20 mouse cellular contexts compared by ENCODE assay signal in the genomic region with DNA sequence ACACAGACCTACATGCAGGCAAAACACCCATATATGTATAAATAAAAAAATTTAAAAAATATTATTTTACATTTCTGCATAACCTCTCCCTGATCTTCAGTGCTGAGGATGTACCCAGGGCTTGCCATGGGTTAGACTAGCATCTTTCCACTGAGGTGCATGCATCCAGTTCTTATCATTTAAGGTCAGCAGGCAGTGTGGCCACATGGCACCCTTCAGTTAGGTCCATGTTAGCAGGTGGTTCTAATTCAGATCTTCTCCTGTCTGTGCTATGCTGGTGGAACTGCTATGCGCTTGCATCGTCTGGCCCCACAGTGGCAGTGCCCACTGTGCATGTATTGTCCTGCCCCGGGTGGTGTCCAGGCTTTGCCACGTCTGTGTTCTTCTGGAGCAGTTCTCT. TPM values are rescaled to one million over a fixed set of nuclear protein-coding genes. Genes with fewer than 3 reads are reported as not detected.
DNase-seq lines count a peak whose midpoint lies in the region; ATAC-seq and TF ChIP-seq lines count a peak whose summit lies in the region.
"Had no signal": no experiment of that assay in that cellular context is flagged by ENCODE, and none has a peak within 500 bp of the region (broad histone marks: within the 10 kb centered on the region; RNA-seq: fewer than 3 reads in every experiment).

No protein-coding gene starts in this region.

- WGBS in heart, embryonic 13.5 days, result 73% methylated on average over 4 of the region's 4 CpGs
- WGBS in lung, postnatal 0 days, result 79% methylated on average over 4 of the region's 4 CpGs

- TF ChIP-seq CTCF in lung, postnatal 0 days (IDR thresholded peaks at IDR 0.05), result peak; percentile 24; the same call in 1 of the 2 replicates

- H3K9me3 ChIP-seq in heart, embryonic 13.5 days, result no peaks in the 10 kb centered on the region
- no peaks in the 10 kb centered on the region for H3K9me3 ChIP-seq in lung, postnatal 0 days (ENCODE audit: low read length)
- H3K9me3 ChIP-seq: forebrain, embryonic 15.5 days; megakaryocyte, embryonic 14.5 days had no signal

- no peak for TF ChIP-seq EP300 in lung, postnatal 0 days (IDR thresholded peaks at IDR 0.05)

- H3K4me2 ChIP-seq in heart, embryonic 13.5 days, result no peak overlapping the region
- no peak overlapping the region for H3K4me2 ChIP-seq in lung, postnatal 0 days (replicated peaks; ENCODE audit: low read depth, low read length)
- H3K4me2 ChIP-seq: forebrain, embryonic 15.5 days; heart, embryonic 11.5 days; lung, embryonic 14.5 days had no signal

- peaks cover 67% of the 10 kb centered on the region for H3K4me1 ChIP-seq in heart, embryonic 13.5 days
- H3K4me1 ChIP-seq in lung, postnatal 0 days (ENCODE audit: insufficient read depth, low read depth, low read length), result peaks cover 28% of the 10 kb centered on the region

- H3K36me3 ChIP-seq in heart, embryonic 13.5 days, result no peaks in the 10 kb centered on the region
- no peaks in the 10 kb centered on the region for H3K36me3 ChIP-seq in lung, postnatal 0 days (ENCODE audit: insufficient read depth, low read length)
- H3K36me3 ChIP-seq: forebrain, embryonic 15.5 days had no signal

- DNase-seq in heart, adult 9 months (ENCODE audit: low spot score in 2 of 2), result no peak
- no peak for DNase-seq in lung, postnatal 0 days (ENCODE audit: low spot score)
- DNase-seq in lung, postnatal 36 days, result no peak
- DNase-seq in right cerebral cortex, postnatal 14 days, result no peak
- DNase-seq: cerebellum, adult 8-10 months; kidney, adult 8-10 months; kidney, postnatal 36 days; left cerebral cortex, postnatal 4 days; lung, embryonic 14.5 days; right cerebral cortex, postnatal 25 days; thymus, adult 2 months had no signal

- peak overlapping the region; percentile 16; the same call in 1 of the 2 replicates for H3K27ac ChIP-seq in heart, embryonic 13.5 days (replicated peaks)
- no peak overlapping the region for H3K27ac ChIP-seq in lung, postnatal 0 days (ENCODE audit: low read length)
- H3K27ac ChIP-seq: forebrain, embryonic 15.5 days; hindbrain, postnatal 0 days had no signal

- no peak for ATAC-seq in heart, embryonic 13.5 days (ENCODE audit: extremely low read depth, insufficient number of reproducible peaks, low FRiP score, low TSS enrichment)
- ATAC-seq in lung, postnatal 0 days, result no peak
- peak; percentile 42 for ATAC-seq in erythroblast, adult 5-6 weeks (replicated peaks; ENCODE audit: low FRiP score, poor library complexity, severe bottlenecking)
- peak; percentile 80 for ATAC-seq in megakaryocyte-erythroid progenitor cell, adult 5-6 weeks (replicated peaks; ENCODE audit: low FRiP score, low TSS enrichment, poor library complexity, severe bottlenecking)
- ATAC-seq in monocyte, adult 5-6 weeks (replicated peaks; ENCODE audit: insufficient number of reproducible peaks, low FRiP score, low TSS enrichment, poor library complexity, severe bottlenecking), result no peak
- ATAC-seq: forebrain, embryonic 15.5 days; hindbrain, postnatal 0 days had no signal

- H3K9ac ChIP-seq in heart, embryonic 13.5 days, result no peak overlapping the region
- H3K9ac ChIP-seq in lung, postnatal 0 days (replicated peaks; ENCODE audit: low read depth), result no peak overlapping the region
- H3K9ac ChIP-seq: forebrain, embryonic 15.5 days; lung, embryonic 14.5 days had no signal

- H3K27me3 ChIP-seq in heart, embryonic 13.5 days (replicated peaks), result no peaks in the 10 kb centered on the region
- H3K27me3 ChIP-seq in lung, postnatal 0 days (replicated peaks; ENCODE audit: insufficient read depth, low read length), result no peaks in the 10 kb centered on the region
- H3K27me3 ChIP-seq: forebrain, embryonic 15.5 days; megakaryocyte, embryonic 14.5 days had no signal

- H3K4me3 ChIP-seq in heart, embryonic 13.5 days, result no peak overlapping the region
- no peak overlapping the region for H3K4me3 ChIP-seq in lung, postnatal 0 days (ENCODE audit: low read depth, low read length)
- H3K4me3 ChIP-seq: forebrain, embryonic 15.5 days; megakaryocyte, embryonic 14.5 days; myocyte had no signal

RNA-seq across cellular contexts. Expression of gene Dip2b, which starts 37.9 kb away (rescaled TPM):
- polyA plus RNA-seq in heart, embryonic 13.5 days (2015; fragmentation: Nextera tagmentation; extraction: Ambion mirVana), result 10.6 and 11.3 TPM in 2 replicates
- polyA plus RNA-seq in lung, postnatal 0 days (2015; fragmentation: Nextera tagmentation; extraction: Ambion mirVana), result 6.6 and 9.0 TPM in 2 replicates
- 4.2 and 7.7 TPM in 2 replicates for total RNA-seq in erythroblast, adult 5-6 weeks (2015; ENCODE audit: low replicate concordance)
- 2.6 and 4.2 TPM in 2 replicates for total RNA-seq in erythroblast, adult 5-6 weeks (2017; ENCODE audit: low replicate concordance)
- total RNA-seq in megakaryocyte-erythroid progenitor cell, adult 5-6 weeks (2014; fragmentation: Nextera tagmentation), result 10.6 and 14.5 TPM in 2 replicates
- 6.1 and 14.0 TPM in 2 replicates for total RNA-seq in megakaryocyte-erythroid progenitor cell, adult 5-6 weeks (2017)
- 11.9 to 22.4 TPM (median 12.8 TPM) in 3 replicates for total RNA-seq in monocyte, adult 5-6 weeks (2017)

Comparison
In these comparisons a context has a peak if more than half of its experiments do, and no peak if none do; other contexts are left out.
1. ATAC-seq: peak in erythroblast, adult 5-6 weeks (single experiment) and megakaryocyte-erythroid progenitor cell, adult 5-6 weeks (single experiment); none in heart, embryonic 13.5 days (single experiment), lung, postnatal 0 days (single experiment) and monocyte, adult 5-6 weeks (single experiment).